Mouse (Mus musculus) intestine, embryonic 16.5 days (tissue): ENCODE measurements around the gene Polr2b. TPM values are rescaled to one million over a fixed set of nuclear protein-coding genes. Genes with fewer than 3 reads are reported as not detected.

Source experiments
- ATAC-seq: fragments of 200-750 bp; cut with Nextera tagmentation; 2 replicates; pipeline ENCODE4 v1.8.0; 2017; ENCODE audit warnings: moderate TSS enrichment, moderate library complexity
- H3K27ac ChIP-seq: fragments of 300-500 bp; sonication (generic); 2 replicates; pipeline ENCODE4 v1.5.1; 2014; ENCODE audit warnings: mild to moderate bottlenecking, low read length
- H3K27me3 ChIP-seq: fragments of 300-500 bp; sonication (generic); replicated peaks from 2 replicates; pipeline ENCODE4 v1.6.1; 2014; ENCODE audit warnings: low read length, control low read depth, mixed read lengths; ENCODE audit not compliant: control insufficient read depth, insufficient read depth
- H3K36me3 ChIP-seq: fragments of 300-500 bp; sonication (generic); 2 replicates; pipeline ENCODE4 v1.6.1; 2014; ENCODE audit warnings: low read length, control low read depth; ENCODE audit not compliant: control insufficient read depth, insufficient read depth
- H3K4me1 ChIP-seq: fragments of 300-500 bp; sonication (generic); 2 replicates; pipeline ENCODE4 v1.6.1; 2014; ENCODE audit warnings: low read length, control low read depth, mixed read lengths; ENCODE audit not compliant: control insufficient read depth, insufficient read depth
- H3K4me2 ChIP-seq: fragments of 300-500 bp; sonication (generic); 2 replicates; pipeline ENCODE4 v1.6.1; 2014; ENCODE audit warnings: low read depth, low read length, control low read depth
- H3K4me3 ChIP-seq: fragments of 300-500 bp; sonication (generic); 2 replicates; pipeline ENCODE4 v1.5.1; 2014; ENCODE audit warnings: mild to moderate bottlenecking, low read length
- H3K9ac ChIP-seq: fragments of 300-500 bp; sonication (generic); 2 replicates; pipeline ENCODE4 v1.6.1; 2014; ENCODE audit warnings: low read depth, low read length
- H3K9me3 ChIP-seq: fragments of 300-500 bp; sonication (generic); 2 replicates; pipeline ENCODE4 v1.6.1; 2016; ENCODE audit warnings: low read length, control low read depth; ENCODE audit not compliant: control insufficient read depth
- WGBS: fragments of 180-500 bp; shearing (Covaris S2); extraction: QIAGEN DNeasy Blood & Tissue Kit; methylation state at CpG from one replicate; pipeline ENCODE4 v1.1.7; 2014; 5-methylcytosine and 5-hydroxymethylcytosine counted together
- polyA plus RNA-seq: library from polyadenylated mRNA; unstranded; fragments of >200 nt; fragmentation: Nextera tagmentation; extraction: Ambion mirVana; gene quantifications from 2 replicates; pipeline ENCODE4 v1.2.1, GENCODE M21; 2015

The Polr2b gene
- polyA plus RNA-seq, 1 experiment from 2014 or later = 44.0 TPM

DNA sequence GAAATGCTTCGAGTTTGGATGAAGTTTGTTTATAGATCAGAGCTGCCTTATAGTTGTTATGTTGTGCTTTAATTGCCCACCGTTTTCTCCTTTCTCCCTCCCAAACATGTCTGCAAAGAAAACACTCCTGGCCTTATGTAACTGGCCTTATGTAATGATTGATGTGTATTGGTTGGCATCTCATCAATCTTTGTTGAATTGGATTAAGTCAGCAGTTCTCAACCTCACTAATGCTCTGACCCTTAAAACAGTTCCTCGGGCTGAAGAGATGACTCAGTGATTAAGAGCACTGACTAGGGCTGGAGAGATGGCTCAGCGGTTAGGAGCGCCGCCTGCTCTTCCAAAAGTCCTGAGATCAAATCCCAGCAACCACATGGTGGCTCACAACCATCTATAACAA lies 5.0 kb downstream of the Polr2b start:
- Histone ChIP-seq H3K4me1 (peaks cover 4% of the 10 kb centered on the region), H3K9me3 (no peaks in the 10 kb centered on the region), H3K36me3 (peaks cover 13% of the 10 kb centered on the region), H3K4me2 (no peak overlapping the region), H3K27ac (no peak overlapping the region), H3K4me3 (no peak overlapping the region), H3K9ac (no peak overlapping the region), H3K27me3 (no peaks in the 10 kb centered on the region)
- ATAC-seq = no peak
- 88% methylated on average over 6 of the region's 6 CpGs for WGBS

DNA sequence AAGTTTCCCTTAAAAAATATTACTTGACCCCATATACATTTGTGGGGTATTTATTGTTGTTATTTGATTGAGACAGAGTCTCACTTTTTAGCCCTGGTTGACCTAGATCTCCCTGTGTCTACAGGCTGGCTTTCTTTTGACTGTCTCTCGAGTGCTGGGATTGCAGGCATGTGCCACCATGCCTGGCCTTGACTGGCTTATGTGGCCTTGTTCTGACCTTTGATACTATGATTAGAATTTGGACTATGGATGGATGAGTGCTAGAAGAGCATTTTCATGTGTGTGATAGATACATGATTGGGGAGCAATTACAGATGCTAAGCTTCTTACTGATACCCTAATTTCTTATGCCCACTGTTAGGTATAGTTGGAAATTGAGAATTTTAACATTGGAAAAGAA lies 15.0 kb downstream of the Polr2b start:
- Histone ChIP-seq H3K4me3 (no peak overlapping the region), H3K9ac (no peak overlapping the region), H3K27ac (no peak overlapping the region), H3K4me2 (no peak overlapping the region), H3K36me3 (peaks cover 19% of the 10 kb centered on the region), H3K4me1 (no peaks in the 10 kb centered on the region), H3K9me3 (no peaks in the 10 kb centered on the region), H3K27me3 (no peaks in the 10 kb centered on the region)
- WGBS = 68% methylated on average over 1 of the region's 1 CpGs
- no peak for ATAC-seq

DNA sequence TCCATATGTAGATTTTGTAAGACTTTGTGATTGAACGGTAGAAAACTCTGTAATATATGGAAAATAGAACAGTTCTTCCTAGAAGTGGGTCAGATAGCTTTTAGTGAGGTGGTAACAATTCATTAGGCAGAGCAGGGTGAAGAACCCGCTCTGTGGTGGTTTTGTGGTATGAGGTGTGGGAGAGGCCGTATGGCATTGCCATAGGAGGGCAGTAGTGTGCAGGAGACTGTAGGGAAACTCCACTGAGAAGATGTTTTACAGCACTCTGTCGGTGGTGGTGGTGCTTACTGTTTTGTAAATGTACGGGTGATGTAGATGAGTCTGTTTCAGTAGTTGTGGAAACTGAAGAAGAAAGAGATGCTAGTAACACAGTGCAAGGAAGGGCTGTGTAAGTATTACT lies 20.2 kb downstream of the Polr2b start:
- no peak for ATAC-seq
- WGBS = 80% methylated on average over 5 of the region's 5 CpGs

DNA sequence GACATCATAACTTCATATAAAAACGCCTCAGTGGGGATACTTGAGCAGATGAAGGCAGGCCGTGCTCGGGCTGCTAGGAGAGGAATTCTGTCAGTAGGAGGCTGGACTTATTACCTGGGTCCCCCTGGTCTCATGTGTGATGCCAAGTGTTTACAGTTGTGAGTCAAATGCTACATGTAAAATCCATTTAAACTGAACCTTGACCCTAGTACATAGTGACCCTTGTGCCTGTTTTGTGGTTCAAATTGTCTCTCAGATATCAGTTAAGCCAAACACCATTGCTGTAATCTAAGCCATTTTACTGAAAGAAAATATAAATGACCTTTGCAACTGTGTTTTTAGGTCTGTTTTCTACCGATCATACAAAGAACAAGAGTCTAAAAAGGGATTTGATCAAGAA lies 30.1 kb downstream of the Polr2b start:
- 84% methylated on average over 4 of the region's 4 CpGs for WGBS
- H3K36me3 ChIP-seq = peaks cover 33% of the 10 kb centered on the region
- H3K4me3 ChIP-seq = no peak overlapping the region

More for the DNA sequence above, 20.2 kb downstream of the Polr2b start:
- Histone ChIP-seq H3K4me3 (no peak overlapping the region), H3K36me3 (peaks cover 22% of the 10 kb centered on the region), H3K9ac (no peak overlapping the region), H3K9me3 (no peaks in the 10 kb centered on the region), H3K4me2 (no peak overlapping the region), H3K4me1 (no peaks in the 10 kb centered on the region), H3K27ac (no peak overlapping the region), H3K27me3 (no peaks in the 10 kb centered on the region)

DNA sequence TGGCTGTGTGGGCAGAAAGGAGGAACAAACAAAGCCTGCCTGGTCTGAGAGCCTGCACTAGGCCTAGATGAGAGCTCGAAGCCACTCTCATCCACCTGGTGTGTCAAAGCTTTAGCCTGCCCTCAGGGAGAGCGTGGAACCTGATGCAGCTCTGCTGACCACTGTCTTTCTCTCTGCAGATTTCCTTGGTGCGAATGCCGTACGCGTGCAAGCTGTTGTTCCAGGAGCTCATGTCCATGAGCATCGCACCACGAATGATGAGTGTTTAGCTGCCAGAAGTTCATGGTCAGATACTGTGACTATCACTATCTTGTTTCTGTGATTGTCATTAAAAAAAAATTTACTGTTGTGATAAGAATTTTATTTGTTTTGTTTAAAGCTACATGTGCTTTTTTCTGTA lies 39.0 kb downstream of the Polr2b start:
- 96% methylated on average over 8 of the region's 8 CpGs for whole genome bisulfite sequencing
- peaks cover 22% of the 10 kb centered on the region for H3K36me3 ChIP-seq

More for the DNA sequence above, 30.1 kb downstream of the Polr2b start:
- no peak; the same call in 1 of the 2 replicates for ATAC-seq
- H3K9ac ChIP-seq = no peak overlapping the region
- no peaks in the 10 kb centered on the region for H3K27me3 ChIP-seq
- no peak overlapping the region for H3K27ac ChIP-seq
- H3K4me2 ChIP-seq = no peak overlapping the region
- no peaks in the 10 kb centered on the region for H3K4me1 ChIP-seq
- no peaks in the 10 kb centered on the region for H3K9me3 ChIP-seq

DNA sequence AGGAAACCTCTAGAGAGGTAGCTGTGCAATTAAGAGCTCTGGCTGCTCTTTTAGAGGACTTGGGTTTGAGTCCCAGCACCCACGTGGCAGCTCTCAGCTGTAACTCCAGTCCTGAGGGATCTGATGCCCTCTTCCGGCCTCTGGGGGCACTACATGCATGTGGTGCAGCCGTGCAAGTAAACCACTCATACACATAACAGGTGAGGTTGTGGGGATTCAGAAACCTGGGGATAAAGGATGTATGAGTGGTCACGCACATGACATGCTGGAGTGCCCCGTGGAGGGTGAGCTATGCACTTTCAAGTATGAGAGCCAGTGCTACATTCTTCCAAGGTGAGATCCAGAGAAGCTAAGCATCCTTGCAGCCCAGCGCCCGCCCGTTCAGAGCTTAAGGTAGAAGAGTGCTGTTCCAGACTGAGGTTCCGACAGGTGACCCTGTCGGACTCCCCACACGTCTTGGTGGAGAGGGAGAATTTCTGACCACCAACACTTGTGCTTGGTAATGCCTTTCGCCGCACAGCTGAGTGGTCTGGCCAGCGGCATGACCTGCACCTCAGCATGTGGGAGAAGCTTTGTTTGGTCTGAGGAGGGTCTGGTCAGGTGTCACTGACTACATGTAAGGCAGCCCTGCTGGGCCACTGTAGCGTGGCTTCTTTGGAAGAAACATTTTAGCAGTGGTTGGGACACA lies 40.2 kb downstream of the Polr2b start:
- H3K9ac ChIP-seq = no peak overlapping the region
- 92% methylated on average over 15 of the region's 15 CpGs for WGBS

More for the DNA sequence above, 39.0 kb downstream of the Polr2b start:
- Histone ChIP-seq H3K4me1 (no peaks in the 10 kb centered on the region), H3K9me3 (no peaks in the 10 kb centered on the region), H3K27me3 (no peaks in the 10 kb centered on the region), H3K4me3 (no peak overlapping the region), H3K27ac (no peak overlapping the region), H3K4me2 (no peak overlapping the region), H3K9ac (no peak overlapping the region)
- no peak for ATAC-seq

DNA sequence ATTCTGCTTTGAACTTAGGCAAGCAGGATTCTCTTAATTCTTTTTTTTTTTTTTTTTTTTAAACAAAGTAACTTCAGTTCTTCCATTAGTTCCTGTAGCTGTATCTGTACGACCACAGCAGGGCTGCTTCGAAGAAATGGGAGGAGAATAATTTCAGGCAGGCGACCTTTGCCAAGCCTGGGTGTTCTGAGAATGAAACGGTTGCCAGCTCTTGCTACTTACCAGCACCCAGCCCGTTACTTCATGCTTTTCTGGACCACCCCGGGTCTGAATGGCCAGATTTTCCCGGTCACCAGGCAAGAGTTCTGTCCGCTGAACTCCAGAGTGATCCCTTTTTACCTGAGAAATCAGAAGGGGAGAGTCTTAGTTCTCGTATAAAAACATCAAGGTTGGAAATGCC lies 41.7 kb downstream of the Polr2b start:
- H3K9ac ChIP-seq = no peak overlapping the region
- no peak overlapping the region for H3K4me2 ChIP-seq
- H3K4me3 ChIP-seq = no peak overlapping the region
- peaks cover 20% of the 10 kb centered on the region for H3K36me3 ChIP-seq
- H3K9me3 ChIP-seq = no peaks in the 10 kb centered on the region
- peaks cover 10% of the 10 kb centered on the region; the same call in 1 of the 2 replicates for H3K4me1 ChIP-seq
- ATAC-seq = no peak
- 77% methylated on average over 9 of the region's 9 CpGs for WGBS
- no peak overlapping the region for H3K27ac ChIP-seq
- H3K27me3 ChIP-seq = no peaks in the 10 kb centered on the region

More for the DNA sequence above, 40.2 kb downstream of the Polr2b start:
- ATAC-seq = no peak
- Histone ChIP-seq H3K36me3 (peaks cover 20% of the 10 kb centered on the region), H3K27ac (no peak overlapping the region), H3K4me1 (peaks cover 1% of the 10 kb centered on the region; the same call in 1 of the 2 replicates), H3K27me3 (no peaks in the 10 kb centered on the region), H3K4me2 (no peak overlapping the region), H3K9me3 (no peaks in the 10 kb centered on the region), H3K4me3 (no peak overlapping the region)

DNA sequence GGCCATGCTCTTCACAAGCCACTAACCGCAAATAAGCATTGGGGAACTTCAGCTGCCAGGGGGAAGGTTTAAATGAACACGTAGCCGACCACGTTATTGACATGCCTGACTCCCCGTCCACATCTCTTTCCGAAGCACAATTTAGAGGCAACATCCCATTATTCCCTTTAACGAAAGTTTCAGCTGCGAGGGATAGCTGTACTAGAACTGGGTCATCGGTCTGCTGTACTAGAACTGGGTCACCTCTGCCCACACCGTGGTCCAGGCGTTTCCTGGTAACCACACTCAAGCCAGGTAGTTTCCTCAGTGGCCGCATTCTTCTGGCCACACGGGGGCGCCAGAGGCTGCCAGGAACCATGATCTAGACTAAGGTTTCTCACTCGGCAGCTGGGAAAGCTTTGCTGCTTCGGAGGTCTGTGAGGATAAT lies 44.4 kb downstream of the Polr2b start:
- no peaks in the 10 kb centered on the region for H3K27me3 ChIP-seq
- H3K4me1 ChIP-seq = peaks cover 21% of the 10 kb centered on the region
- H3K27ac ChIP-seq = no peak overlapping the region
- no peaks in the 10 kb centered on the region for H3K9me3 ChIP-seq
- H3K4me2 ChIP-seq = peak overlapping the region; percentile 58
- H3K9ac ChIP-seq = no peak overlapping the region
- H3K36me3 ChIP-seq = peaks cover 6% of the 10 kb centered on the region; the same call in 1 of the 2 replicates
- peak; percentile 49 for ATAC-seq
- WGBS = 6% methylated on average over 16 of the region's 16 CpGs
- peak overlapping the region; percentile 21; the same call in 1 of the 2 replicates for H3K4me3 ChIP-seq

DNA sequence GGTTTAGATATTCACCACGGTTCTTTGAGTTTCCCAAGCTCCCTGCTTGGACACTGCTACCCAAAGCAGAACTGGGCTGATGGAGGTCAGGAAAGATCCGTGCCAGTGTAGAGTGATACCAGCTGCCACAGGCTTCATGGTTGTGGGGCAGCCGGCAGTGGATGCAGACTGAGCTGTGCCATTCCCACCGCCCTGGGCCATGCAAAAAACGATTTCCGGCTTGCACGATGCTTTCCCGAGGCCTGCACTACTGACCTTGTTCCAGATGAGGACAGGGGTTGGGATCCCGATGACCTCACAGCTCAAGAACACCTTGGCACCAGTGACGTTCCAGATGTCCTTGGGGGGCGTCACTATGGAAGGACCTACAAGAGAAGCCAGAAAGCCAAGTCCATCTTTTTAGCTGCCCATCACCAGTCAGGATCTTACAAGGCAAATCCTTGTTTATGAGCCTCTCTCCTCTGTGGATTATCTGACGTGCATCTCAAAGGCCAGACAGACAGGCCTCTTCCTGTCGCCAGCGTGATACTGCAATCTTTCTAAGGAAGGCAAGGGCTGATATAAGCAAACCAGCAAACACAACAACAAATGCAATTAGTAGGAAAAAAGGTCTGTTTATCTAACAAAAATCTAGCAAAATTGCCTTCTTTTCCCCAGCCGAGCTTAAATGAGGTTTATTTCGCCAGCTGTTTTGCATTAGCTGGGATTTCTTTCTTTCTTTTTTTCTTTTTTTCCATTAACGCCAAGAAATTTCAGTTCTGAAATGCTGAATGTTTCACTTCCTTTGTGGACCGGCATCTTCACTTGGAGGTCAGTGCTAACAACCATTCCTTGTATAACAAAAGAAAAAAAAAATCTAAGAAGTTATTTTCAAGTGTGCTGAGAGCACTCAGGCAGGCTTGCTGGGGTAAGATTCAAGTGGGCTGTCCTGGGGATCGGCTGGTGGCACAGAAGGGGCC lies 45.6 kb downstream of the Polr2b start:
- H3K27ac ChIP-seq = peak overlapping the region; percentile 73
- H3K9me3 ChIP-seq = no peaks in the 10 kb centered on the region
- no peak for ATAC-seq
- H3K9ac ChIP-seq = no peak overlapping the region
- peaks cover 21% of the 10 kb centered on the region for H3K4me1 ChIP-seq
- H3K4me2 ChIP-seq = no peak overlapping the region
- no peaks in the 10 kb centered on the region for H3K27me3 ChIP-seq
- no peak overlapping the region for H3K4me3 ChIP-seq
- H3K36me3 ChIP-seq = 0 out of 2 replicates have a peak, but pooled peaks cover 4% of the 10 kb centered on the region
- 72% methylated on average over 19 of the region's 19 CpGs for WGBS
